Mouse (Mus musculus): Measurements from ENCODE around the gene Foxs1. TPM values are rescaled to one million over a fixed set of nuclear protein-coding genes. Genes with fewer than 3 reads are reported as not detected.

Foxs1 gene
- total RNA-seq, 2 experiments from 2014 or later = 4.6 to 6.5 TPM

- DNase-seq = no peak
Measured at GRCm38 (mm10) chr2:152903586-152903985, 29.4 kb downstream of the Foxs1 start.

- no peak for DNase-seq
Measured at GRCm38 (mm10) chr2:152902658-152903057, 30.4 kb downstream of the Foxs1 start.

DNA sequence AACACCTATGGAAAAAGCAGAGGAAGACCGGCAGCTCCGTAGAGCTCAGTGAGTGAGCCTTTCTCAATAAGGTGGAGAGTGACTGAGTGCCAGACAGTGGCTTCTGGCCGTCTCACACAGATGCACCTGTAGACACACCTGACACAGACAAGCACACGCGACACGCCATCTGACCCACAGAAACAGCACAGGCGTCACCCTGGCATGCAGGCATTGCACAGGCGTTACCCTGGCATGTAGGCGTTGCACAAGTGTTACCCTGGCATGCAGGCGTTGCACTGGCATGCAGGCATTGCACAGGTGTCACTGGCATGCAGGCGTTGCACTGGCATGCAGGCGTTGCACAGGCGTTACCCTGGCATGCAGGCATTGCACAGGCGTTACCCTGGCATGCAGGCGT lies 31.7 kb downstream of the Foxs1 start:
- DNase-seq = no peak

DNA sequence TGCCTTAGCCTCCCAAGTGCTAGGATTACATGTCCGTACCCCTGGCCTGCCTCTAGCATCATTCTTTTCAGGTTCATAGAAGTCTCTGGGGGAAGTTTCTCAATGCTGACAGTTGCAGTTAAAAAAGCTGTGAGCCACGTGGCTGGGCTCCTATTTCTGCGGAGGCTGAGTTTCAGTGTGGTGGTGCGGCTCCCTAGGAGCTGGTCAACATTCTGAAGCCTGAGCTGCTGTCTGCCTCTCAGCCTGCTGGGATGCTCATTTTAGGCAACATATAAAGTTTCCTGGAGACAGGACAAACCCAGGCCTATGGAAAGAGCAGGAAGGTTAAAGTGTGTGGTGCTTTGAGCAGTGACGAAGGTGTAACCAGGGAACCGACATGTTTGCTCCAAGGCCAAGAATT lies 34.0 kb downstream of the Foxs1 start:
- DNase-seq = no peak

DNA sequence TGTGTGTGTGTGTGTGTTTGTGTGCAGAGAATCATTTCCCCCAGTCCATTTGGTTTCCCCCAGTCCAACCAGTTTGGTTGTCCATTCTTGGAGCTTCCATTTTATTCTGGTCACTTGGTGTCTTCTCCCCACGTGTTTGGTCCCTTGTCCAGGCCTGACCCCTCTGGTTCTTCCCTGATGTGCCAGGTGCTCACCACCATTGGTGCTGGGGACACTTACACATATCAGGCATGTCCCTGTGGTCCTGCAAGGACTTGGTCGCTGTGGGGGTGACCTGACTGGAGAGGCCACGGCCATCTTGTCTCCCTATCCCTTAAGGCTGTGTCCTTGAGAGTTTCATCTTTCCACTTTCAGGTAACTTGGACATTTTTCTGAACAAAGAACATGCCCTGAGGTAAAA lies 36.1 kb downstream of the Foxs1 start:
- no peak for DNase-seq

GRCm38 (mm10) chr2:152895834-152896233 lies 37.2 kb downstream of the Foxs1 start:
- no peak for DNase-seq

- no peak for DNase-seq
Measured at GRCm38 (mm10) chr2:152888774-152889173, 44.2 kb downstream of the Foxs1 start.

DNA sequence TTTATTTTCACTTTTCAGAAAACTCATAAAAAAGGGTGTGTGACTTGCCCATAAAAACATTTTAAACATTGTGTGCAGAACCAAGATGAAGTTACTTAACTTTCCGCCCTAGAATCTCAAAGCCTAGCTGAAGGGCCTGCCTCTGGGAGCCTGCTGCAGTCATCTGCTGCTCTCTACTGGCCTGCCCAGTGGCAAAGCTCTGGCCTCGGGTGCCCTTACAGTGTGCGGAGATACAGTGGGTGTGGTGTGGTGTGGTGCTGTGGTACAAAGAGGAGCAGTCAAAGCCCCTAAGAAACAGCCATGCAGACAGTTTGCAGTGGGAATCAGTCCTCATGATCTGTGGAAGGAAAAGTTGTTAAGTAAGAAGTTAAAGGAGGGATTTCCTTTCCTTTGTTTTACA lies 45.8 kb downstream of the Foxs1 start:
- DNase-seq = no peak

- no peak for DNase-seq
Measured at GRCm38 (mm10) chr2:152884101-152884645, 48.8 kb downstream of the Foxs1 start.

Other genes with a start within 250 kb of the Foxs1 start
- 10 to 100 TPM; 12.5 to 19.3 TPM for gene Mcts2, start 246.2 kb downstream of the Foxs1 start, total RNA-seq (2021)
- gene Id1, start 197.0 kb downstream of the Foxs1 start, total RNA-seq (2021) = 10 to 100 TPM; 17.6 to 21.1 TPM
- 1 to 10 TPM; 5.6 to 6.9 TPM for gene Cox4i2, start 179.0 kb downstream of the Foxs1 start, total RNA-seq (2021)
- gene Bcl2l1, start 101.5 kb downstream of the Foxs1 start, total RNA-seq (2021) = 10 to 100 TPM; 19.6 to 21.4 TPM
- 10 to 100 TPM; 10.4 to 12.8 TPM for gene Tpx2, start 85.2 kb downstream of the Foxs1 start, total RNA-seq (2021)
- 100 to 1,000 TPM; 111 to 112 TPM for gene Mylk2, start 21.9 kb downstream of the Foxs1 start, total RNA-seq (2021)
- gene Dusp15, start 18.5 kb upstream of the Foxs1 start, total RNA-seq (2021) = 1 to 10 TPM; 2.5 to 3.1 TPM
- gene Ttll9, start 29.3 kb upstream of the Foxs1 start, total RNA-seq (2021) = not detected
- gene Pdrg1, start 82.2 kb upstream of the Foxs1 start, total RNA-seq (2021) = 10 to 100 TPM; 58.6 to 61.5 TPM
- gene Xkr7, start 98.6 kb upstream of the Foxs1 start, total RNA-seq (2021) = under 1 TPM; 0.41 to 0.42 TPM
- 10 to 100 TPM in 1 of 2 experiments, 1 to 10 TPM in 1; 7.6 to 12.6 TPM for gene Ccm2l, start 132.7 kb upstream of the Foxs1 start, total RNA-seq (2021)
- gene Hck, start 175.3 kb upstream of the Foxs1 start, total RNA-seq (2021) = 1 to 10 TPM in 1 of 2 experiments, under 1 TPM in 1; 0.85 to 2.3 TPM
- gene Tm9sf4, start 228.1 kb upstream of the Foxs1 start, total RNA-seq (2021) = 10 to 100 TPM; 49.4 to 67.7 TPM

All from gastrocnemius, postnatal 10 days (tissue).